Mouse (Mus musculus) liver, embryonic 16.5 days (tissue): ENCODE data around the gene Slc20a1. TPM values are rescaled to one million over a fixed set of nuclear protein-coding genes. Genes with fewer than 3 reads are reported as not detected.

Experiments
- ATAC-seq: fragments of 200-750 bp; cut with Nextera tagmentation; 2 replicates; pipeline ENCODE4 v1.8.0; 2017; ENCODE audit warnings: low read depth, mild to moderate bottlenecking, moderate number of reproducible peaks, moderate library complexity
- H3K27ac ChIP-seq: fragments of 300-500 bp; sonication (generic); 2 replicates; pipeline ENCODE4 v1.5.1; 2014; ENCODE audit warnings: mild to moderate bottlenecking, low read length
- H3K27me3 ChIP-seq: fragments of 300-500 bp; sonication (generic); 2 replicates; pipeline ENCODE4 v1.6.1; 2014; ENCODE audit warnings: low read depth, low read length, mixed read lengths; ENCODE audit not compliant: control insufficient read depth, insufficient read depth
- H3K36me3 ChIP-seq: fragments of 300-500 bp; sonication (generic); 2 replicates; pipeline ENCODE4 v1.6.1; 2014; ENCODE audit warnings: mild to moderate bottlenecking; ENCODE audit not compliant: control insufficient read depth, insufficient read depth
- H3K4me1 ChIP-seq: fragments of 300-500 bp; sonication (generic); 2 replicates; pipeline ENCODE4 v1.6.1; 2014; ENCODE audit warnings: low read depth, low read length, mixed read lengths; ENCODE audit not compliant: control insufficient read depth
- H3K4me2 ChIP-seq: fragments of 300-500 bp; sonication (generic); 2 replicates; pipeline ENCODE4 v1.6.1; 2014; ENCODE audit warnings: low read depth, low read length, mixed read lengths
- H3K4me3 ChIP-seq: fragments of 300-500 bp; sonication (generic); 2 replicates; pipeline ENCODE4 v1.5.1; 2014; ENCODE audit warnings: low read depth, mild to moderate bottlenecking, low read length
- H3K9ac ChIP-seq: fragments of 300-500 bp; sonication (generic); 2 replicates; pipeline ENCODE4 v1.6.1; 2014; ENCODE audit warnings: low read depth, low read length
- H3K9me3 ChIP-seq: fragments of 300-500 bp; sonication (generic); replicated peaks from 2 replicates; pipeline ENCODE4 v1.6.1; 2016; ENCODE audit warnings: low read length; ENCODE audit not compliant: control insufficient read depth
- WGBS: fragments of 180-500 bp; shearing (Covaris S2); extraction: QIAGEN DNeasy Blood & Tissue Kit; methylation state at CpG from one replicate; pipeline ENCODE4 v1.1.7; 2014; ENCODE audit not compliant: insufficient replicate concordance; 5-methylcytosine and 5-hydroxymethylcytosine counted together
- polyA plus RNA-seq: library from polyadenylated mRNA; unstranded; fragments of >200 nt; fragmentation: Nextera tagmentation; extraction: Ambion mirVana; gene quantifications from 2 replicates; pipeline ENCODE4 v1.2.1, GENCODE M21; 2015

Slc20a1 gene
- polyA plus RNA-seq, 1 experiment from 2014 or later = 39.6 TPM

DNA sequence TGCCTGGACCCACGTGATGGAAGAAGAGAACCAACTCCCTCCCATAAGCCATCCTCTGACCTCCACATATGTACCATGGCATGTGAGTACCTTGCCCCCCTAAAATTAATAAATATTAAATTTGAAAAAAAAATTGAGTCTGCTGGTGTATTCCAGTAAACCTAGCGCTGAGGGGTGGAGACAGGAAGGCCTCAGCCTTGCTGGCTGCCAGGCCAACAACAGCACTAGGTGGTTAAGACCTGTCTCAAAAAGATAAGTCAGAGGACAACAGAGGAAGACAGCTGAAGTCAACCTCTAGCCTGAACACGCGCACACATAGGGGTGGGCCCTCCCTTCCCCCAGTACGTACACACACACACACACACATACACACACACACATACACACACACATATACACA lies 16.2 kb downstream of the Slc20a1 start:
- Histone ChIP-seq H3K4me1 (peaks cover 38% of the 10 kb centered on the region), H3K4me2 (0 out of 2 replicates have a peak overlapping the region, but pooled peaks have one; percentile 22), H3K36me3 (peaks cover 30% of the 10 kb centered on the region), H3K27ac (peak overlapping the region; percentile 84), H3K9ac (0 out of 2 replicates have a peak overlapping the region, but pooled peaks have one; percentile 21), H3K27me3 (no peaks in the 10 kb centered on the region), H3K4me3 (no peak overlapping the region), H3K9me3 (no peaks in the 10 kb centered on the region)
- ATAC-seq = peak; percentile 97
- 23% methylated on average over 5 of the region's 5 CpGs for WGBS

DNA sequence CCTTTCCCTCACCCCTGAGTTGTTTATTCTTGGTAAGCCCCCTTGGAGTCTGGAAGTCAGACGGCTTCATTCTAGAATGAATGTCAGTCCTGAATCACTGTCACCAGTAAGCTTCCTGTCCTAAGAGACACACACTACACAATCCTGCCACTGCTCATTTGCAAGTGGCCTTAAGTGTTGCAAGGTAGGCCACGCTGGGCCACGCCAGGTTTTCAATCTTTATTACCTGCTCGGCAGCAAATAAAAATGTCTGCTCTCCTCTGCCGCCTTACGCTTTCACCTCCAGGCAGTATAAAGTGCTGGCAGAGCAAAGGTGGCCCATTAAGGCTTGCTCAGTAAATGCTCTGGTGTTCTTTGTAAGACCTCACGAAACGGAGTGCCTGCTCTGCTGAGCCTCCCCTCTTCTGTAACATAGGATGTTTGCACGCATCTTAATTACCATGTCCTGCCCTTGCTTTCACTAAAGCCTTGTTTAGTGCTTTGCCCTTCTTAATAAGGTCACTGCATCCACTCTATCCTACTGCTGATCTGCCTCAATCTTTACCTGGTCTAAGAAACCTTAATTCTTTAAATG lies 19.1 kb downstream of the Slc20a1 start:
- Histone ChIP-seq H3K36me3 (peaks cover 1% of the 10 kb centered on the region), H3K27ac (no peak overlapping the region), H3K4me1 (peaks cover 25% of the 10 kb centered on the region), H3K4me2 (no peak overlapping the region), H3K9me3 (no peaks in the 10 kb centered on the region), H3K4me3 (no peak overlapping the region), H3K9ac (no peak overlapping the region), H3K27me3 (no peaks in the 10 kb centered on the region)
- 81% methylated on average over 9 of the region's 9 CpGs for WGBS
- ATAC-seq = no peak

DNA sequence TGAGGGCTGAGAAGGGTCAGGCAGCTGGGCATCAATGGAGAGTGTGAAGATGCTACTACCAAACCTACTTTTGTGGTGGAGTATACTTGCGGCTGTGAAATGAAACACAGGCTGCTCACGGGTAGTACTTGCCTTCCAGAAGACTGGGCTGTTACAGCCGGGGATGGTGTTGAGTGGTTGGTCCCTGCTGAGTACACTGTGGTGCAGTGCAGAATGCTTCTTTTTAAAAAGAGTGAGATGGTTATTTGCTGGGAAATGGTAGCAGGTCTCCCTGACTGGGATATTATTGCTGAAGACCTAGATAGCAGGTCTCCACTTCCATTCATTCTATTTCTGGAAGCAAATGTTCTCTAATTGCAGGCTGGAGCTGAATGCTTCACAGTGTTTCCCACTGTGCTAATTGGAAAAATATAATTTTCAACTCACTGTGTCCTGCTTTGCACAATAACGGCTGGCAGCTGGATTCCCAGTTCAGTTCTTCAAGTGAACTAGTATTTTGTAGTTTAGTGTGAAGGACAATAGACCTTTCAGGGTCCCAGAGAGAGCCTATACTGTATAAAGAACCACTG lies 20.1 kb downstream of the Slc20a1 start:
- H3K27me3 ChIP-seq = no peaks in the 10 kb centered on the region
- H3K9ac ChIP-seq = no peak overlapping the region
- H3K9me3 ChIP-seq = no peaks in the 10 kb centered on the region
- WGBS = 78% methylated on average over 4 of the region's 4 CpGs
- H3K27ac ChIP-seq = no peak overlapping the region
- H3K4me3 ChIP-seq = no peak overlapping the region
- no peak for ATAC-seq
- H3K4me1 ChIP-seq = peaks cover 23% of the 10 kb centered on the region
- H3K36me3 ChIP-seq = no peaks in the 10 kb centered on the region
- H3K4me2 ChIP-seq = no peak overlapping the region

DNA sequence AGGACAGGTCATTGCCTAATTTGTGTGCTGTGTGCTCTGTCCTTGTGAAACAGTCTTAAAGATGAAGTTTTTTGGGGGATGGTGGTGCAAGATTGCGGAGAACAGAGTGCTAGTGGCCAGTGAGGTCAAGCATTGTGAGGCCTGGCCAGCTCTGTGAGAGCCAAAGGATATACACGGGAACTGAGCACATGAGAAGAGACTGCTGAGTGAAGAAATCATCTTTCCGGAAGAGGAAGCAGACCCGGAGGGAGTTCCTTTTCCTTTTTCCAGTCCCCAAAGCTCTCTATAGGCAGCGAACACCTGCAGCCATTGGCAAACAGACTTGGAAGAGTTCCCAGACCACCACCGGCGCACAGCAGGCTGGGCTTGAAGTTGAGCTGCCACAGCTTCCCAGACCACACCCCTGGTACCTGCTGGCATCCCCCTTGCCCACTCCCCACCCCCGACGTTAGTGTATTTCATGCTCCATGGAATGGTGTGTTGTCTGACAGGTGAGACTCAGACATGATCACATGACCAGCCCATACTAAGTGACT lies 22.6 kb downstream of the Slc20a1 start:
- ATAC-seq = no peak
- H3K4me3 ChIP-seq = no peak overlapping the region
- H3K4me2 ChIP-seq = no peak overlapping the region
- WGBS = 62% methylated on average over 9 of the region's 9 CpGs
- no peak overlapping the region for H3K27ac ChIP-seq
- H3K9me3 ChIP-seq = no peaks in the 10 kb centered on the region
- no peak overlapping the region for H3K9ac ChIP-seq
- H3K36me3 ChIP-seq = no peaks in the 10 kb centered on the region
- H3K27me3 ChIP-seq = no peaks in the 10 kb centered on the region
- H3K4me1 ChIP-seq = peaks cover 26% of the 10 kb centered on the region

DNA sequence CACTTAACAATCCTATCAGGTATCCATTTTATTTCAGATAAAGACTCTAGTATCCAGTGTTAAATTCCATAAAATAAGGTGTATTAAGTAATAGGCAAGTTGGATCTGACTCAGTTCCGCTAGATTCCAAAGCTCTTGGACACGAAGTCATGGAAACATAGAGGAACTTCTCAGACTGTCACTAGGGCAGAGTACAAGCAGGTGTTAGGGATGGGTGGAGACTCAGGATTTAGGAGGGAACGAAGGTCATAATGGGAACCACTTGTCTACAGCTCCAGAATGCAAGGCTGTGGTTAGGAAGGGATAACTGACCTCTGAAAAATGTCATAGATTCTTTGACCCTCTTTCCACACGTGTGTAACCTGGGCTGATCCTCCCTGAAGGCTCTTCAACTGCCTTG lies 25.6 kb downstream of the Slc20a1 start:
- Histone ChIP-seq H3K9ac (no peak overlapping the region), H3K27ac (peak overlapping the region; percentile 98), H3K27me3 (no peaks in the 10 kb centered on the region), H3K36me3 (no peaks in the 10 kb centered on the region), H3K4me3 (no peak overlapping the region), H3K4me2 (no peak overlapping the region), H3K9me3 (no peaks in the 10 kb centered on the region), H3K4me1 (peaks cover 47% of the 10 kb centered on the region)
- ATAC-seq = no peak
- 68% methylated on average over 4 of the region's 4 CpGs for WGBS

DNA sequence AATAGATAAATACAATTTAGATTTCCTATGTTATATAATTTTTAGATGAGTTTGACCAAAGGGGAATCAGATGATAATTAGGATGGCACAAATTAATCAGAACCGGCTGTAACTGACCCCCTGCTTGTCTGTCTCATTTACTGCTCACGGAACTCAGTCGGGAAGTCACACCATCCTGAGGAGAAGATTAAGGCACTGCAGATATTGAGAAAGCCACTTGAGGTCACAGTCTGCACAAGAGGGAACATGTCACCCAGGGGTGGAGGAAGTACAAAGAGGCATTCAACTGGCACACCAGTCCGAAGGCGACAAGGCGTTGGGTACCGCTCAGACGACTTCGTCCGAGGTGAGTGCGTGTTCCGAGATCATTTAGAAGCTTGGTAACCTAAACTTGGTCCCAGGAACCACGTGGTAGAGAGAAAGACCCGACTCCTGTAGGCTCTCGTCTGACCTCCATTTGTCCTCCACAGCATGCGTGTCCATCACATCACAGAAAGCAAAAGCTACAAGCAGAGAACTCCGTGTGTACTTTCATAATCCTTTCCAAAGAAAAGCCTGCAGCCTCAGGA lies 26.8 kb downstream of the Slc20a1 start:
- Histone ChIP-seq H3K9ac (peak overlapping the region; percentile 72), H3K4me3 (peak overlapping the region; percentile 45), H3K27me3 (no peaks in the 10 kb centered on the region), H3K4me1 (peaks cover 56% of the 10 kb centered on the region), H3K36me3 (no peaks in the 10 kb centered on the region), H3K9me3 (no peaks in the 10 kb centered on the region), H3K27ac (peak overlapping the region; percentile 98), H3K4me2 (peak overlapping the region; percentile 68)
- WGBS = 75% methylated on average over 17 of the region's 17 CpGs
- ATAC-seq = no peak

DNA sequence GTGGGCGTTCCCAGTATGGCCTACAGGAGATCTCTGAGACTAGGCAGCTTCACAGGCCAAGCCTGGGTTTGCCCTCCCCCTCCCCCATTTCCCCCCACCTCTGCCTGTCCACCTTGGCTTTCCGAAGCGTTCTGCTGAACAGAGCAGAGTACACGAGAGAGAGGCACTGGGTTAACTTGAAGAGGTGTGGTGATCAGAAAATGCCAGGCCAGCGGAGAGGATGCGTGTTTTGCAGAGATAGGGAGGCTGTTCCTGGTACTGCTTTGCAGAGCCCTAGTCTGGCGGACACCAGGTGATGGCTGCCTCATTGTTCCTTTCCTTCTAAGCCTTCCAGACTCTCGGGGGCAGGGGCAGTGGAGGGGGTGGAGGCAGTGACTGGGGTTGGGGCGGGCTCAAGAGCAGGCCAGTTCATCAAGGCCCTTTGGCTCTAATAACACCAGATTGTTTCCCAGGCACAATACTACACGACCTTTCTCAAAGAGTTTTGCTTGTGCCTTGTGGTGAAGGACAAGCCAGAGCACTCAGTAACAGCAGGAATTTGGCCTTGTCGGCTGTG lies 27.8 kb downstream of the Slc20a1 start:
- Histone ChIP-seq H3K27ac (peak overlapping the region; percentile 98), H3K4me1 (peaks cover 62% of the 10 kb centered on the region), H3K9me3 (no peaks in the 10 kb centered on the region), H3K36me3 (no peaks in the 10 kb centered on the region), H3K4me3 (peak overlapping the region; percentile 45), H3K9ac (peak overlapping the region; percentile 72), H3K4me2 (peak overlapping the region; percentile 68), H3K27me3 (no peaks in the 10 kb centered on the region)
- 17% methylated on average over 11 of the region's 11 CpGs for WGBS
- peak; percentile 89 for ATAC-seq

DNA sequence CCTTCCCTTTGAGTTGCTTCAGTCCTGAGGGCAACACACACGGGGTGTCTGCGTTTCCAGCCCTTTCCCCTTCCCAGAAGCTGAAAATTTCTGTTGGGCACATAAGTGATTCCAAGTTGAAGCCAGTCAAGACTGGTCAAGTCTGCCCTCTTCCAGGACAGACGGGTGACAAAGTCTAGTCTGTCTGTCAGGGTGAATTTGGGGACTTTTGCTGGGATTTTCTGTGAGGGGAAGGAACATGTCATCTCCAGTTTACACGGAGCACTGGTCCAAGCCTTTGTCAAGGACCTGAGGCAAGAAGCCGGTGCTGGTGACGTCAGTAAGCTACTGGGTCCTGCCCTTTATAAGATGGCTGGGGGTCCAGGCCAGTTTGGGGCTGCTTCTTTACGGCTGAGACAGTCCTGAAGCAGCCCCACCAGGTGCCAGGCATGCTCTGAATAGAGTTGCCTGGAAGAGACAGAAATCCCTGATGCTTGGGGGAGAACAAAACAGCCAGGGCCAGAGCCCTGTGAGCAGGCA lies 28.5 kb downstream of the Slc20a1 start:
- Histone ChIP-seq H3K27ac (peak overlapping the region; percentile 98), H3K4me3 (peak overlapping the region; percentile 45), H3K4me2 (peak overlapping the region; percentile 68)

More for the DNA sequence above, 28.5 kb downstream of the Slc20a1 start:
- Histone ChIP-seq H3K27me3 (no peaks in the 10 kb centered on the region), H3K9ac (peak overlapping the region; percentile 58), H3K36me3 (no peaks in the 10 kb centered on the region), H3K9me3 (no peaks in the 10 kb centered on the region), H3K4me1 (peaks cover 67% of the 10 kb centered on the region)
- no peak for ATAC-seq
- WGBS = 46% methylated on average over 7 of the region's 7 CpGs
